Mouse (Mus musculus): ENCODE measurements around the gene Gstp1. TPM values are rescaled to one million over a fixed set of nuclear protein-coding genes. Genes with fewer than 3 reads are reported as not detected.
"Not testable (repeated sequence)": the region's sequence is repeated elsewhere in the genome, so short reads cannot be mapped to it uniquely, and the experiment has no call there.

Gstp1 gene
- total RNA-seq, 4 experiments from 2014 or later: 411 to 453 (median 419) TPM

- DNase-seq (ENCODE audit: low spot score in 2 of 2): not testable (repeated sequence)
These were observed 3.7 kb upstream of the Gstp1 start for GRCm38 (mm10) chr19:4041500-4041899.

GRCm38 (mm10) chr19:4040941-4041340 lies 3.2 kb upstream of the Gstp1 start:
- not testable (repeated sequence) for DNase-seq (ENCODE audit: low spot score in 2 of 2)

- not testable (repeated sequence) for DNase-seq (ENCODE audit: low spot score in 2 of 2)
These were observed 514 bp downstream of the Gstp1 start for GRCm38 (mm10) chr19:4037154-4037787.

- DNase-seq (ENCODE audit: low spot score in 2 of 2): no peak
These were observed 1.3 kb downstream of the Gstp1 start for GRCm38 (mm10) chr19:4036327-4037045.

GRCm38 (mm10) chr19:4033742-4034141 lies 4.0 kb downstream of the Gstp1 start:
- no peak for DNase-seq (ENCODE audit: low spot score in 2 of 2)

GRCm38 (mm10) chr19:4033298-4033697 lies 4.5 kb downstream of the Gstp1 start:
- no peak for DNase-seq (ENCODE audit: low spot score in 2 of 2)

GRCm38 (mm10) chr19:4032668-4033067 lies 5.1 kb downstream of the Gstp1 start:
- DNase-seq (ENCODE audit: low spot score in 2 of 2): no peak

GRCm38 (mm10) chr19:4027576-4027975 lies 10.2 kb downstream of the Gstp1 start:
- no peak for DNase-seq (ENCODE audit: low spot score in 2 of 2)

- no peak for DNase-seq (ENCODE audit: low spot score in 2 of 2)
These were observed 14.6 kb downstream of the Gstp1 start for GRCm38 (mm10) chr19:4023185-4023584.

- DNase-seq (ENCODE audit: low spot score in 2 of 2): peak; percentile 75 to 82
These were observed 18.8 kb downstream of the Gstp1 start for GRCm38 (mm10) chr19:4018743-4019583.

GRCm38 (mm10) chr19:4017921-4018587 lies 19.7 kb downstream of the Gstp1 start:
- no peak for DNase-seq (ENCODE audit: low spot score in 2 of 2)

GRCm38 (mm10) chr19:4015635-4016034 lies 22.1 kb downstream of the Gstp1 start:
- no peak for DNase-seq (ENCODE audit: low spot score in 2 of 2)

- no peak for DNase-seq (ENCODE audit: low spot score in 2 of 2)
These were observed 23.0 kb downstream of the Gstp1 start for GRCm38 (mm10) chr19:4014802-4015201.

- no peak for DNase-seq (ENCODE audit: low spot score in 2 of 2)
These were observed 24.7 kb downstream of the Gstp1 start for GRCm38 (mm10) chr19:4013066-4013465.

- peak; percentile 95 to 97 for DNase-seq (ENCODE audit: low spot score in 2 of 2)
These were observed 25.3 kb downstream of the Gstp1 start, which contains the start of gene Ndufv1 for GRCm38 (mm10) chr19:4012432-4013022. Gene Ndufv1 (minus strand): TSS chr19:4012806.

- DNase-seq (ENCODE audit: low spot score in 2 of 2): no peak
These were observed 26.7 kb downstream of the Gstp1 start for GRCm38 (mm10) chr19:4011086-4011485.

- no peak for DNase-seq (ENCODE audit: low spot score in 2 of 2)
These were observed 31.8 kb downstream of the Gstp1 start for GRCm38 (mm10) chr19:4005971-4006370.

GRCm38 (mm10) chr19:4005091-4005490 lies 32.7 kb downstream of the Gstp1 start:
- DNase-seq (ENCODE audit: low spot score in 2 of 2): no peak

- no peak for DNase-seq (ENCODE audit: low spot score in 2 of 2)
These were observed 33.5 kb downstream of the Gstp1 start for GRCm38 (mm10) chr19:4004331-4004730.

- DNase-seq (ENCODE audit: low spot score in 2 of 2): no peak
These were observed 34.1 kb downstream of the Gstp1 start for GRCm38 (mm10) chr19:4003641-4004040.

- no peak for DNase-seq (ENCODE audit: low spot score in 2 of 2)
These were observed 34.7 kb downstream of the Gstp1 start, which contains the start of gene Doc2g for GRCm38 (mm10) chr19:4003112-4003511. Gene Doc2g (plus strand): TSS chr19:4003313.
